Mouse (Mus musculus): ENCODE data around the gene Ctnna2.

DNA sequence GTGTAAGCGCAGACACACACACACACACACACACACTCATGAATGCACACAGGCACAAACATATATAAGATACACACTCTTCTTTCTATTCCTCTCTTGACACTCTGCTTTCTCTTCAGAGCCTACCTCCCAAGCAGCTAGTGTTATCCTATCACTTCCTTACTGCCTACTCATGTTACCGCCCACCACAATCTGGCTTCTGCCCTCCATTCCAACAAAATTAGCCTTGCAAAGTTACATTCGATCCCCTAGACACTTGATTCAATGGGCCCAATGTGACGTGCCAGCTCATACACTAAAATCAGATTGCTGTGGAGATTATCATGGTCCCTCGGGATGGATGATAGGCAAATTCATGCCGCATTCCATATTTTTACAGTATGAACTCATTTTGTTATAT, 116.7 kb downstream of the Ctnna2 start:
- TF ChIP-seq CTCF (IDR thresholded peaks at IDR 0.05; ENCODE audit: low read depth, low read length) (no peak), POLR2A (IDR thresholded peaks at IDR 0.05; ENCODE audit: extremely low read depth, insufficient read depth, low read length) (no peak)
